Mouse (Mus musculus) midbrain, embryonic 13.5 days (tissue): ENCODE results near the gene Ppp1r12b. TPM values are rescaled to one million over a fixed set of nuclear protein-coding genes. Genes with fewer than 3 reads are reported as not detected.

ENCODE experiments used
- ATAC-seq: fragments of 200-750 bp; cut with Nextera tagmentation; 2 replicates; pipeline ENCODE4 v1.8.0; 2017; ENCODE audit warnings: mild to moderate bottlenecking, moderate TSS enrichment, moderate library complexity
- H3K27ac ChIP-seq: fragments of 300-500 bp; sonication (generic); 2 replicates; pipeline ENCODE4 v1.5.1; 2015; ENCODE audit warnings: inconsistent platforms, mild to moderate bottlenecking, moderate library complexity
- H3K27me3 ChIP-seq: fragments of 300-500 bp; sonication (generic); 2 replicates; pipeline ENCODE4 v1.6.1; 2015; ENCODE audit warnings: mild to moderate bottlenecking, inconsistent platforms
- H3K36me3 ChIP-seq: fragments of 300-500 bp; sonication (generic); 2 replicates; pipeline ENCODE4 v1.6.1; 2015; ENCODE audit warnings: mild to moderate bottlenecking, inconsistent platforms
- H3K4me1 ChIP-seq: fragments of 300-500 bp; sonication (generic); replicated peaks from 2 replicates; pipeline ENCODE4 v1.6.1; 2015; ENCODE audit warnings: inconsistent platforms
- H3K4me2 ChIP-seq: fragments of 300-500 bp; sonication (generic); replicated peaks from 2 replicates; pipeline ENCODE4 v1.6.1; 2015; ENCODE audit warnings: moderate library complexity, mild to moderate bottlenecking, inconsistent platforms
- H3K4me3 ChIP-seq: fragments of 300-500 bp; sonication (generic); replicated peaks from 2 replicates; pipeline ENCODE4 v1.5.1; 2015; ENCODE audit warnings: mild to moderate bottlenecking, inconsistent platforms
- H3K9ac ChIP-seq: fragments of 300-500 bp; sonication (generic); replicated peaks from 2 replicates; pipeline ENCODE4 v1.6.1; 2015; ENCODE audit warnings: mild to moderate bottlenecking, inconsistent platforms
- H3K9me3 ChIP-seq: fragments of 300-500 bp; sonication (generic); 2 replicates; pipeline ENCODE4 v1.6.1; 2016; ENCODE audit warnings: mild to moderate bottlenecking, inconsistent platforms
- WGBS: fragments of 180-500 bp; shearing (Covaris S2); methylation state at CpG from one replicate; pipeline ENCODE4 v1.1.7; 2015; 5-methylcytosine and 5-hydroxymethylcytosine counted together
- polyA plus RNA-seq: library from polyadenylated mRNA; unstranded; fragments of >200 nt; fragmentation: Nextera tagmentation; extraction: Ambion mirVana; gene quantifications from 2 replicates; pipeline ENCODE4 v1.2.1, GENCODE M21; 2015

Ppp1r12b gene
- polyA plus RNA-seq, 1 experiment from 2014 or later, result 13.3 TPM

DNA sequence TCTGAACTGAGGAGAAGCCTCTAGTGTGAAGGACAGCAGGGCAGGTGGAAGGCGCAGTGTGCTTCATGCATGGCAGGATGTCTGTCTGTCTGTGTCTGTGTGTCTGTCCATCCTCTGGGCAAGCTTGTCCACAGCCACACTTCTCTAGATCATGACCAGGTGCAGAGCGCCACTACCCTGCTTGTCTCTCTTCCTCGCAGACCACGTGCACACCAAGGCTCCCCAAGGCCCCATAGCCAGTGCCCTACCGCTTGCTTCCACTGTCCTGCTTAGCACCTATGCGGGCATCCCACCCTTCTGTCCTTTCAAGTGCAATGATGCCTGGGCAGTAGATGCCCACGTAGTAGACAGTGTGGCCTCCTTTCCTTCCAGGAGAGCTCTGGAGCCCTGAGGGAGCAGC, 229.3 kb downstream of the Ppp1r12b start:
- ATAC-seq, result no peak
- no peak overlapping the region for H3K4me3 ChIP-seq
- H3K27ac ChIP-seq, result no peak overlapping the region
- WGBS, result 92% methylated on average over 7 of the region's 7 CpGs
- H3K9me3 ChIP-seq, result no peaks in the 10 kb centered on the region
- no peaks in the 10 kb centered on the region for H3K27me3 ChIP-seq
- H3K4me1 ChIP-seq, result no peaks in the 10 kb centered on the region
- no peak overlapping the region for H3K9ac ChIP-seq
- H3K4me2 ChIP-seq, result no peak overlapping the region
- no peaks in the 10 kb centered on the region for H3K36me3 ChIP-seq

GRCm38 (mm10) chr1:134725276-134725675, 230.5 kb downstream of the Ppp1r12b start:
- 60% methylated on average over 5 of the region's 5 CpGs for WGBS
- Histone ChIP-seq H3K4me2 (no peak overlapping the region), H3K9ac (no peak overlapping the region), H3K4me3 (no peak overlapping the region), H3K9me3 (no peaks in the 10 kb centered on the region), H3K27me3 (no peaks in the 10 kb centered on the region), H3K36me3 (no peaks in the 10 kb centered on the region), H3K27ac (no peak overlapping the region), H3K4me1 (no peaks in the 10 kb centered on the region)
- ATAC-seq, result 0 out of 2 replicates have a peak, but pooled peaks have one; percentile 21

- Histone ChIP-seq H3K4me1 (peaks cover 14% of the 10 kb centered on the region), H3K4me3 (no peak overlapping the region), H3K4me2 (no peak overlapping the region), H3K9me3 (no peaks in the 10 kb centered on the region), H3K9ac (no peak overlapping the region), H3K27me3 (no peaks in the 10 kb centered on the region), H3K27ac (no peak overlapping the region), H3K36me3 (no peaks in the 10 kb centered on the region)
- ATAC-seq, result no peak
- WGBS, result 94% methylated on average over 7 of the region's 7 CpGs
Measured at GRCm38 (mm10) chr1:134722891-134723290, 232.9 kb downstream of the Ppp1r12b start.

- 93% methylated on average over 5 of the region's 5 CpGs for WGBS
- Histone ChIP-seq H3K4me3 (no peak overlapping the region), H3K4me2 (no peak overlapping the region), H3K27ac (no peak overlapping the region), H3K4me1 (peaks cover 14% of the 10 kb centered on the region), H3K36me3 (no peaks in the 10 kb centered on the region), H3K9ac (no peak overlapping the region), H3K27me3 (no peaks in the 10 kb centered on the region), H3K9me3 (no peaks in the 10 kb centered on the region)
- no peak for ATAC-seq
Measured at GRCm38 (mm10) chr1:134721486-134721885, 234.3 kb downstream of the Ppp1r12b start.

DNA sequence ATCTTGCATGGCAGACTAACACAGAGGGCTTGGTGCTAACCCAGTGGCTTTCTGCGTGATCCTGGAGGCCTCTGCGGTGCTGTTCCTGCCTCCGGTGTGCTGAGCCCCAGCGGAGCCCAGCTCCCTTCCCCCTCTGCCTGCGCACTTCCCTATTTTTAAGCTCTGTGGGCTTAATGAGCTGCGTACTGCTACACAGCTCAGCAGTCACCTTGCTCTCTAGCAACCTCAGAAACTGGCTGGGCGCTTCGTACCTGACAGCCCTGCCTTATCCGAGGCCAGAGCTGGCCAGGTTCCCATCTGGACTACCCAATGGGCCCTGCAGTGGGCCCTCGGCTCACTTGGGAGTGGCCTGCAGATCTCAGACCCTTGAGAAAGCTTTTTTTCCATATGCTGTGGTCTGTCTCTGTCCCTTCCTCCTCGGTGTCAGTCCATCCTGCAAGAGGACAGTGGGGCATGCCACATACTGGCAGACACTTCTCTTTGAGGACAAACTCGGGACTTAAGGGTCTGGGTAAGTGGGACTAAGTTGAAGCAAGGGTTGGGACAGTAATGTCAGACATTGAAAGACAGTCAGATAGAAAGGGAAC, 235.9 kb downstream of the Ppp1r12b start:
- WGBS, result 45% methylated on average over 12 of the region's 12 CpGs
- Histone ChIP-seq H3K27ac (no peak overlapping the region), H3K4me1 (peaks cover 17% of the 10 kb centered on the region), H3K27me3 (0 out of 2 replicates have a peak, but pooled peaks cover 2% of the 10 kb centered on the region), H3K36me3 (no peaks in the 10 kb centered on the region), H3K4me2 (no peak overlapping the region), H3K9ac (no peak overlapping the region), H3K4me3 (no peak overlapping the region), H3K9me3 (no peaks in the 10 kb centered on the region)
- peak; percentile 31; the same call in 1 of the 2 replicates for ATAC-seq

DNA sequence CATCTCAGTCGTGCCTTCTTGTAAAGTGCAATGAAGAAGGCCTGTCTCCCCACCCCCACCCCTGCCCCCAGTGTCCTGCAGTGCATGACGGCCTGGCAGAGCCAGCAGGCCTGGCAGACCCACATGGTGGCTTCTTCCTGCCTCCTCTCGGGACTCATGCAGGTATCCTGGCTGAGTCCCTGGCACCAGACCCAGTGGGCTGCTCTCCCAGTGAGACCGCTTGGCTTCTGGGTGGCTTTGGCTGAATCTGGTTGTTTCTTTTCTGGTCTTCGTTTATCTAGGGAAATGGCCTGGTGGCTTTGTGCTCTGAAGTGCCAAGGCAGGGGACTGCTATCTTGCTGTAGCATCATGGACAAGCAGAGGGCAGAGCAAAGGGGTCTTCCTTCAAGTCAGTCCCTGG, 240.7 kb downstream of the Ppp1r12b start:
- no peak overlapping the region for H3K4me3 ChIP-seq
- H3K27ac ChIP-seq, result 0 out of 2 replicates have a peak overlapping the region, but pooled peaks have one; percentile 5
- no peaks in the 10 kb centered on the region for H3K36me3 ChIP-seq
- no peak for ATAC-seq
- H3K27me3 ChIP-seq, result 0 out of 2 replicates have a peak, but pooled peaks cover 9% of the 10 kb centered on the region
- H3K4me2 ChIP-seq, result no peak overlapping the region
- H3K9me3 ChIP-seq, result no peaks in the 10 kb centered on the region
- no peak overlapping the region for H3K9ac ChIP-seq
- H3K4me1 ChIP-seq, result peaks cover 49% of the 10 kb centered on the region
- WGBS, result 66% methylated on average over 5 of the region's 5 CpGs

DNA sequence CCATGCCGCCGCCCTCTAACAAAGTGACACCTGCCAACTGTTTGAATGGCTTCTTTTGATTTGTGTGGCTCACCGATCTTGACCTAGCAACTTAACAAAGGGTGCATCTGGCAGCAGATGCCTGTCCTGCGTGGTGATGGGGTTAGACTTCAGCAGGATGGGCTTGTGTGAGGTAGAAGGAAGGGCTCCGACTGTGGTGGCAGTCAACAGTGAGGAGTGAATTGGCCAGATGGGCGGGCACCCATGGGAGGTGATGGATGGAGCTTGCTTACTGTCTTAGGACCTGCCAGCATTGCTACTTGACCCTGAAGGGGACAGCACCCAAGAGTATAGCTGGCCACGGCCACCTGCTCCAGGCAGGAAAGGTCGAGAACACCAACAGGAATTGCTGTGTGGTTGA, 241.6 kb downstream of the Ppp1r12b start:
- H3K27ac ChIP-seq, result peak overlapping the region; percentile 70
- H3K9ac ChIP-seq, result no peak overlapping the region
- H3K4me3 ChIP-seq, result no peak overlapping the region
- no peak for ATAC-seq
- 31% methylated on average over 8 of the region's 8 CpGs for WGBS
- H3K36me3 ChIP-seq, result no peaks in the 10 kb centered on the region
- H3K4me2 ChIP-seq, result no peak overlapping the region
- peaks cover 49% of the 10 kb centered on the region for H3K4me1 ChIP-seq
- H3K9me3 ChIP-seq, result no peaks in the 10 kb centered on the region
- 0 out of 2 replicates have a peak, but pooled peaks cover 10% of the 10 kb centered on the region for H3K27me3 ChIP-seq

DNA sequence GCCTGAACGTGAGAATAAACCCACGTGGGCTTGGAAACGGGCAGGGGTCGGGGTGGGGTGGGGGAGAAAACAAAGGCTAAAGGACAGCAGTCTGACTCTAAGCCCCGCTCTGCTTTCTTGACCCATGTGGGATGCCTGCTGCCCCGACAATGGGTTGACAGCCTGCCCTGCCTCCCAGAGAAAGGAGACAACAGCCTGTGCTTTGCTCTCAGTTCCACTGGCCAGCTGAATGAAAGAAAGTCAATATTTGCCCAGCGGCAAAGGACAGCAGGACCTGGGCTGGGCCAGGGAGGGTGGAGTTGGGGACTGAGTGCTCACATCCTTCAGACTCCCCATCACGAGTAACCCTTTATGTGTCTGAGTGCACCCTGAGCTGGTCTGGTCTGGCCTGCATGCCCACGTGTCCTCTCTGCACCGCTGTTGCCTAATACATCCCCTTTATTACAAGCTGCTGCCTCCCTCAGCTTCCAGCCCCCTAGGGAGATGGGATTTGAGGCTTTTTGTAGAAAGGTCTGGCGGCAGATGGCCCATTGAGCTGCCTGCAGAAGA, 242.2 kb downstream of the Ppp1r12b start:
- WGBS, result 3% methylated on average over 11 of the region's 11 CpGs

GRCm38 (mm10) chr1:134712781-134713299, 242.9 kb downstream of the Ppp1r12b start:
- Histone ChIP-seq H3K36me3 (no peaks in the 10 kb centered on the region), H3K27me3 (peaks cover 14% of the 10 kb centered on the region; the same call in 1 of the 2 replicates), H3K27ac (peak overlapping the region; percentile 70), H3K4me2 (no peak overlapping the region), H3K4me3 (no peak overlapping the region), H3K4me1 (peaks cover 52% of the 10 kb centered on the region), H3K9me3 (no peaks in the 10 kb centered on the region), H3K9ac (no peak overlapping the region)
- ATAC-seq, result no peak
- WGBS, result 72% methylated on average over 9 of the region's 9 CpGs

More for the DNA sequence above, 242.2 kb downstream of the Ppp1r12b start:
- no peak overlapping the region for H3K4me3 ChIP-seq
- peak overlapping the region; percentile 70 for H3K27ac ChIP-seq
- H3K36me3 ChIP-seq, result no peaks in the 10 kb centered on the region
- H3K9ac ChIP-seq, result no peak overlapping the region
- H3K4me2 ChIP-seq, result no peak overlapping the region; the same call in 1 of the 2 replicates
- peak; percentile 79 for ATAC-seq
- H3K27me3 ChIP-seq, result 0 out of 2 replicates have a peak, but pooled peaks cover 10% of the 10 kb centered on the region
- H3K4me1 ChIP-seq, result peaks cover 48% of the 10 kb centered on the region
- H3K9me3 ChIP-seq, result no peaks in the 10 kb centered on the region

DNA sequence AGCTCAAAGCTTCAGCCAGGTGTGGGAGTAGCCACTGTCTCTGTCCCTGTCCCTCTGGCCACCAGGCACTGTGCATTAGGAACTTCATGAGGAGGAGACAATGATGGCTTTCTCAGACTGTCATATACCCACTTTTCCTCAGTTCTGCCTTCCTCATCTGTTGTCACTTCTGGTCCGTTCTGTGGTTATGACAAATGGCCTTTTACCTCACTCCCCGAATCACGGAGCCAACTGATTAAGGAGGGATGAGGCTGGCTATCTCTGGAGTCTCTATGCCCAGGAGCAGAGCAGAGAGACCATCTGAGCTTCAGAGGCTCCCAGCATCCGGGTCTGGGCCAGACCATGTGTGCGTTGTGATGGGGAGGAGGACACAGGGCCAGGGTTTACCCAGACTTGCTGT, 244.1 kb downstream of the Ppp1r12b start:
- no peak for ATAC-seq
- WGBS, result 68% methylated on average over 5 of the region's 5 CpGs
- Histone ChIP-seq H3K36me3 (no peaks in the 10 kb centered on the region), H3K9ac (no peak overlapping the region), H3K27me3 (peaks cover 25% of the 10 kb centered on the region), H3K4me3 (no peak overlapping the region), H3K27ac (no peak overlapping the region), H3K9me3 (no peaks in the 10 kb centered on the region), H3K4me1 (peaks cover 52% of the 10 kb centered on the region), H3K4me2 (no peak overlapping the region)

DNA sequence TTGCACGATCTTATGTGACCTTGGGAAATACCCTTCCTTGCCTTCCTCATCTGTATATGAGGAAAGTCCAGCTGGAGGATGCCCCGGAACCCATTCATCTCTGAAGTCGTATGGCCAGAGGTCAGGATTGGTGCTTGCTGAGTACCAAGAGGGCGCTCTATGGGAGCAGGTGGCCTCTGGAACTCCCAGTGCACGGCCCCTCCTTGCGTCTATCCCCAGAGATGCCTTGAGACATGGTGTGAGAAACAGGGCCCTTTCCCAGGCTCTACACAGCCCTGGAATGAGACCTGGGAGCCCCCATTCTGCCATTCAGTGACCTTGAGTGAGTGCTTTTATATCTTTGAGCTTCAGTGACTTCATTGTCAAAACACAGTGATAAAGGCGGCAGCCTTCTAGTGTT, 244.7 kb downstream of the Ppp1r12b start:
- Histone ChIP-seq H3K4me2 (no peak overlapping the region), H3K27me3 (peaks cover 31% of the 10 kb centered on the region), H3K36me3 (no peaks in the 10 kb centered on the region), H3K4me3 (no peak overlapping the region), H3K27ac (no peak overlapping the region), H3K4me1 (peaks cover 52% of the 10 kb centered on the region), H3K9ac (no peak overlapping the region), H3K9me3 (no peaks in the 10 kb centered on the region)
- ATAC-seq, result no peak
- 29% methylated on average over 7 of the region's 7 CpGs for WGBS

DNA sequence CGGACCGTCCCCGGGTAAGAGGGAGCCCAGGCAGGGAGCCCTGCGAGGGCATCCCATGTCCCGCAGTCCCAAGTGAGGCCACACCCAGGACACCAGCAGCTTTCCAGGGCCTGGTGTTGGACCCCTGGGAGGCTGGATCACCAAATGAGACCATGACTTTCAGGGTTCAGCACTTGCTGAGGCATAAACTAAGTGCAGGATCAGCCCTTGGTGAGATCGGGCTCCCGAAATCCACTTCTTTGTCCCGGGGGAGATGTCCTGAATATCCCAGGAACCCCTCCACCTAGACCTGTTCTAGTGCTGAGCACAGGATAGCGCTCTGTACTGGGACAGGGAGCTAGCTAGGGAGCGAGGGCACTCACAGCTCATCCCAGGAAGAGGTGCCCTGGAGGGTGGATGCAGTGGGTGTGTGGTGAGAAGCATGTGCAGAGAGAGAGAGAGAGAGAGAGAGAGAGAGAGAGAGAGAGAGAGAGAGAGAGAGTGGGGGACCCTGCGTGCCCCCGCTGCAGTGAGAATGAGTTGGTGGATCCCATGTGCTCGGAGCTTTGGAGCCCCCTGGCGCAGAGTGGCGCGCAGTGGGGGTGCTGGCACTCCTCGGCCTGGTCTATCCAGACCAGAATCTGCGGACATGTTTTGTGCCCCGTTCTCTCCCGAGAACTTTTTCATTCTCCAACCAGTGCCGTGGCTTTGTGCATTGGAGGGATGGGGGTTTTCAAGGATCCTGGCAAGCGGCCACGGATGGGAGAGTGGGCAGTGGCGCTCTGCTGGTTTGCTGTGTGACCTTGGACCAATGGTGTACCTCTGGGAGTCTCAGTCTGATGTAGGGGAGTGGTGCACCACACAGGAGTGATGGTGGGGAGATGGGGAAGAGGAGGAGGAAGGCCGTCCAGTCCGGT, 246.1 kb downstream of the Ppp1r12b start:
- Histone ChIP-seq H3K4me3 (peak overlapping the region; percentile 65), H3K4me2 (peak overlapping the region; percentile 97), H3K27ac (peak overlapping the region; percentile 30; the same call in 1 of the 2 replicates), H3K36me3 (no peaks in the 10 kb centered on the region), H3K9me3 (no peaks in the 10 kb centered on the region), H3K4me1 (peaks cover 52% of the 10 kb centered on the region), H3K27me3 (peaks cover 40% of the 10 kb centered on the region), H3K9ac (peak overlapping the region; percentile 78)
- ATAC-seq, result peak; percentile 28; the same call in 1 of the 2 replicates
- 4% methylated on average over 26 of the region's 26 CpGs for WGBS
